Mouse (Mus musculus) forebrain, embryonic 11.5 days (tissue): ENCODE data around the gene Dffb. TPM values are rescaled to one million over a fixed set of nuclear protein-coding genes. Genes with fewer than 3 reads are reported as not detected.
A peak's percentile ranks its signal among the peaks of the same experiment; 100 is the strongest.

Experiments
- ATAC-seq: fragments of 200-750 bp; cut with Nextera tagmentation; replicated peaks from 2 replicates; pipeline ENCODE4 v1.8.0; 2017; ENCODE audit warnings: moderate TSS enrichment; ENCODE audit not compliant: low FRiP score
- DNase-seq: peaks from one replicate; pipeline ENCODE4 v3.0.0-alpha.2; 2017; ENCODE audit warnings: low spot score
- H3K27ac ChIP-seq: fragments of 300-500 bp; sonication (generic); 2 replicates; pipeline ENCODE4 v1.5.1; 2014; ENCODE audit warnings: low read depth, low read length
- H3K27me3 ChIP-seq: fragments of 300-500 bp; sonication (generic); 2 replicates; pipeline ENCODE4 v1.6.1; 2014; ENCODE audit warnings: mild to moderate bottlenecking, low read length, mixed read lengths; ENCODE audit not compliant: control insufficient read depth, insufficient read depth
- H3K36me3 ChIP-seq: fragments of 300-500 bp; sonication (generic); 2 replicates; pipeline ENCODE4 v1.6.1; 2014; ENCODE audit warnings: mild to moderate bottlenecking, low read length, moderate library complexity, mixed read lengths; ENCODE audit not compliant: control insufficient read depth, insufficient read depth
- H3K4me1 ChIP-seq: fragments of 300-500 bp; sonication (generic); replicated peaks from 2 replicates; pipeline ENCODE4 v1.6.1; 2014; ENCODE audit warnings: low read length, mixed read lengths; ENCODE audit not compliant: control insufficient read depth, insufficient read depth
- H3K4me2 ChIP-seq: fragments of 300-500 bp; sonication (generic); 2 replicates; pipeline ENCODE4 v1.6.1; 2014; ENCODE audit warnings: low read depth, mild to moderate bottlenecking, low read length, moderate library complexity, mixed read lengths; ENCODE audit not compliant: severe bottlenecking
- H3K4me3 ChIP-seq: fragments of 300-500 bp; sonication (generic); 2 replicates; pipeline ENCODE4 v1.5.1; 2014; ENCODE audit warnings: low read depth, low read length
- H3K9ac ChIP-seq: fragments of 300-500 bp; sonication (generic); 2 replicates; pipeline ENCODE4 v1.6.1; 2014; ENCODE audit warnings: low read length
- H3K9me3 ChIP-seq: fragments of 300-500 bp; sonication (generic); 2 replicates; pipeline ENCODE4 v1.6.1; 2016; ENCODE audit warnings: low read length, mixed read lengths; ENCODE audit not compliant: control insufficient read depth
- WGBS: fragments of 180-500 bp; shearing (Covaris S2); extraction: QIAGEN DNeasy Blood & Tissue Kit; methylation state at CpG from one replicate; pipeline ENCODE4 v1.1.7; 2014; 5-methylcytosine and 5-hydroxymethylcytosine counted together
- polyA plus RNA-seq: library from polyadenylated mRNA; unstranded; fragments of >200 nt; fragmentation: Nextera tagmentation; extraction: Ambion mirVana; gene quantifications from 2 replicates; pipeline ENCODE4 v1.2.1, GENCODE M21; 2014

Dffb gene
- polyA plus RNA-seq, 1 experiment from 2014 or later: 14.1 TPM

DNA sequence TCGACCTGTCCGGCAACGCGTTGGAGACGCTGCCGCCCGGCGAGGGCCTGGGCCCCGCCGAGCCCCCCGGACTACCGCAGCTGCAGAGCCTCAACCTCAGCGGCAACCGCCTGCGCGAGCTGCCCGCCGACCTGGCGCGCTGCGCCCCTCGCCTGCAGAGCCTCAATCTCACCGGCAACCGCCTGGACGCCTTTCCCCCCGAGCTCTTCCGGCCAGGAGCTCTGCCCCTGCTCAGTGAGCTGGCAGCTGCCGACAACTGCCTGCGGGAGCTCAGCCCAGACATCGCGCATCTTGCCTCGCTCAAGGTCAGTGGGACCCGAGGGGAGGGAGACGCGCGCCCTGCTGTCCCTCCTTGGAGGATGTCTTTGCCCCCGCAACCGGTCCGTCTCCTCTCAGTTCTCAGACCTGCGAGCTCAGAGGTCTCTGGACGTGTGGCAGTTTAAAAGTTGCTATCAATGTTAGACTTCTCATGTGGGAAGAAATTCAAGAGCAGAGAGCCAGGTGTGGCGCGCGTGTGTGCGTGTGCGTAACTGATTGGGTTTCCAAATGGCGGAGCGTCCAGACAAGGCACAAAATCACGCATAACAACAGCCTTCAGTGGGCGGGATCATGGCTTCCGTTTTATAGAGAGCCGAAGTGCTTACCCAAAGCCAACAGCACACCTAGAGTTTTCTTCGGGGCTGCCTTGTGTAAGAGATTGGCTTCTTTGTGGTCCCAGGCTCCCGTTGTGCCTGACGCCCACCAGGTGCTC lies 37.4 kb upstream of the Dffb start:
- H3K4me3 ChIP-seq: peak overlapping the region; percentile 100
- H3K9ac ChIP-seq: peak overlapping the region; percentile 87
- peaks cover 1% of the 10 kb centered on the region; the same call in 1 of the 2 replicates for H3K36me3 ChIP-seq
- peak; percentile 60 for DNase-seq
- no peaks in the 10 kb centered on the region for H3K27me3 ChIP-seq
- ATAC-seq: peak; percentile 16; the same call in 1 of the 2 replicates
- no peaks in the 10 kb centered on the region for H3K9me3 ChIP-seq
- 3% methylated on average over 46 of the region's 55 CpGs for WGBS
- H3K4me2 ChIP-seq: peak overlapping the region; percentile 98
- H3K4me1 ChIP-seq: peaks cover 10% of the 10 kb centered on the region; the same call in 1 of the 2 replicates
- no peak overlapping the region for H3K27ac ChIP-seq

DNA sequence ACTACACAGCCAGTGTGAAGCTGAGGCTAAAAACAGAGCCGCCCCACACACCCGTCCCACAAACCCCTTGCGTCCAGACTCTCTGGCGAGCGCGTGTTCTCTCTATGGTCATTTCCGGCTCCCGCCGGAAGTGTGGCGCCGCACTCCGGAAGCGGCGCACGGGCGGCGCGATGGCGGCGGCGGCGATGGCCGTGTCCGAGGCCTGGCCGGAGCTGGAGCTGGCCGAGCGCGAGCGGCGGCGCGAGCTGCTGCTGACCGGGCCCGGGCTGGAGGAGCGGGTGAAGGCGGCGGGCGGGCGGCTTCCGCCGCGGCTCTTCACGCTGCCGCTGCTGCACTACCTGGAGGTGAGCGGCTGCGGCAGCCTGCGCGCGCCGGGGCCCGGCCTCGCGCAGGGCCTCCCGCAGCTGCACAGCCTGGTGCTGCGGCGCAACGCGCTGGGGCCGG lies 36.7 kb upstream of the Dffb start, which contains the start of gene Lrrc47:
Lrrc47 (plus strand) TSS at position 86 of the 444 bp plus-strand sequence.
- Histone ChIP-seq H3K4me1 (peaks cover 10% of the 10 kb centered on the region; the same call in 1 of the 2 replicates), H3K27ac (no peak within 1 kb of the TSS), H3K9ac (peak within 1 kb of the TSS; percentile 87), H3K27me3 (no peaks in the 10 kb centered on the region), H3K4me2 (peak within 1 kb of the TSS; percentile 98), H3K9me3 (no peaks in the 10 kb centered on the region), H3K4me3 (peak within 1 kb of the TSS; percentile 100), H3K36me3 (no peaks in the 10 kb centered on the region; the same call in 1 of the 2 replicates)
- DNase-seq: peak; percentile 90
- peak; percentile 92 for ATAC-seq
- WGBS: under 1% methylated on average over 54 of the region's 59 CpGs

DNA sequence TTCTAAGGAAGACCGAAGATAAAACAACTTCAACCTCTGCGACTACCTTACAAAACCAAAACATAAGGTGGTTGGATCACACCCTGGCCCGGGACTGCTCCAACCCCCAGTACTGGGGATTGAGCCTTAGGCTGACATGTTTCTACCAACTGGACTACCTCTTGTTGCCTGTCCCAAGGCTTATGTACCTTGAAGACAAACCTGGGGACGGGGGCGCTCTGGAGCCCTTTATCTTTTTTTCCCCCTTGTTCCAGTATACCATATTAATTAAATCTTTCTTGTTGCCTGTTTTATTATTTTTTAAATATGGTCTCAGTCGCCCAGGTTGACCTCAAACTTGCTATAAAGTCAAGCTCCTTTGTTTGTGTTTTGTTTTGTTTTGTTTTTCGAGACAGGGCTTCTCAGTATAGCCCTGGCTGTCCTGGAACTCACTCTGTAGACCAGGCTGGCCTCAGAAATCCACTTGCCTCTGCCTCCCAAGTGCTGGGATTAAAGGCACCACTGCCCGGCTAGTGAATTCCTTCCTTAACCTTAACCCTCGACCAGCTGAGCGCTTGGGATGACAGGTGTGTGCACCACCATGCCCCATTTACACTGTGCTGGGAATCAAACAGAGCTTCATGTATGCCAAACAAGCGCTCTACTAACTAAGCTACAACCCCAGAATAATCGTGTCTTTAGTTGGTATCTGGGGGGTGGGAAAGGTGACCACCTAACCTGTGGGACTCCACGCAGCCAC lies 36.1 kb upstream of the Dffb start:
- DNase-seq (no peak), ATAC-seq (peak; percentile 22)
- Histone ChIP-seq H3K9ac (peak overlapping the region; percentile 87), H3K4me1 (peaks cover 10% of the 10 kb centered on the region; the same call in 1 of the 2 replicates), H3K9me3 (no peaks in the 10 kb centered on the region), H3K27ac (no peak overlapping the region), H3K36me3 (no peaks in the 10 kb centered on the region; the same call in 1 of the 2 replicates), H3K27me3 (no peaks in the 10 kb centered on the region), H3K4me3 (peak overlapping the region; percentile 100), H3K4me2 (peak overlapping the region; percentile 98)
- WGBS: 28% methylated on average over 13 of the region's 13 CpGs

DNA sequence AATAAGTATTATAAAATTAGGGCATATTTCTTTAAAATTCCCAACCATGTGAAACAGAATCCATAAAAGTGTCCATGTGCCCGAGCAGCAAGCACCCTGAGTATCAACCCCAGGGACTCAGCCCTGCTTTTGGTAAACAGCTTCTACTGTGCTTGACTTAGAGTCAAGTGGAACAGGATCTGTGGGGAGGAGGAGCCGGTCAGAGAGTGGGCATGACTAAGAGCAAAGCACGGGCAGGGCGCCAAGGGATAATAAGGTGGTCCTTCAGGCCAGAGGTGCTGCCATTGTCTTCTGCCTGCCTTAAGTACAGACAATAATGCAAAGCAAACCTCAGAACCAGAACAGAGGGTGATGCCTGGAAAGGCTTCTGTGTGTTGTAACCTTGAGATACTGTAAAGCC lies 32.8 kb upstream of the Dffb start:
- ATAC-seq: no peak
- H3K9me3 ChIP-seq: no peaks in the 10 kb centered on the region
- peaks cover 5% of the 10 kb centered on the region; the same call in 1 of the 2 replicates for H3K4me1 ChIP-seq
- no peaks in the 10 kb centered on the region for H3K36me3 ChIP-seq
- DNase-seq: no peak
- no peaks in the 10 kb centered on the region for H3K27me3 ChIP-seq
- no peak overlapping the region for H3K27ac ChIP-seq
- no peak overlapping the region for H3K4me3 ChIP-seq
- no peak overlapping the region for H3K9ac ChIP-seq
- H3K4me2 ChIP-seq: no peak overlapping the region
- 83% methylated on average over 4 of the region's 4 CpGs for whole genome bisulfite sequencing

DNA sequence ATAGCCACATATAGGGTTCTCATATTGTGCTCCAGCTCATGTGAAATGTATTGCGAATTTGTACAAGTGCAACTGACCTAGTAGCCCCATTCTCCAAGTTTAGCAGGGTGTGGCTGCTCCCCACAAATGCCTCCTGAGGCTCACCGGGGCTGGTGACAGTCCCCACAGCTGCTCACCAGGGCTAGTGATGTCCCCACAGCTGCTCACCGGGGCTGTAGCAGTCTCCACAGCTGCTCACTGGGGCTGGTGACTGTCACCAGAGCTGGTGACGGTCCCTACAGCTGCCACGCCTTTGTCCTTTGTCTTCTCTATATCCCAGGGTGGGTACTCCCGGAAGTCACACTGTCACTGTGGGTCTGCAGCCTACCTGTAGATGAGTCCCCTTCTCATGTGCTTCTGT lies 31.3 kb upstream of the Dffb start:
- Histone ChIP-seq H3K4me1 (no peaks in the 10 kb centered on the region), H3K27ac (no peak overlapping the region), H3K4me2 (no peak overlapping the region), H3K4me3 (no peak overlapping the region), H3K9me3 (no peaks in the 10 kb centered on the region), H3K9ac (no peak overlapping the region), H3K27me3 (no peaks in the 10 kb centered on the region), H3K36me3 (no peaks in the 10 kb centered on the region)
- DNase-seq (no peak), ATAC-seq (no peak)
- WGBS: 82% methylated on average over 6 of the region's 6 CpGs

DNA sequence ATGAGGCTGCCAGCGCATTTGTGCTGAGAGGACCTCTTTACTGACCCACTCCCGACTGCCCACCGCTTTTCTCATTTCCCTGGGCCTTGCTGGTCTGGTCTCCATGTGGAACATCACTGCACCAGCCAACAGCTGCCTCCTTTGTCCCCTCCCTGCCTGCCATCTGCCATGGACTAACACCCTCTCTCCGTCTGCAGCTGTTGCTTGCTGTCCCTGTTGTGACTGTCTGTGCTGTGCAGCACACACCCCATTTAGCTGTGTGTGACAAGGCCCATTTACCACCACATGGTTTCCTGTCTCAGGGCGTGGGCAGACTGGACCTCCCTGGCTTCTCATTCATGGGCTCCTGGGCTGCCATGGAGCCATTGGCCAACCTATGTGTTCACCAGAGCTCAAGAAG lies 30.6 kb upstream of the Dffb start:
- H3K4me1 ChIP-seq: no peaks in the 10 kb centered on the region
- H3K9me3 ChIP-seq: no peaks in the 10 kb centered on the region
- no peaks in the 10 kb centered on the region for H3K27me3 ChIP-seq
- no peak overlapping the region for H3K4me3 ChIP-seq
- H3K4me2 ChIP-seq: no peak overlapping the region
- no peak overlapping the region for H3K27ac ChIP-seq
- no peaks in the 10 kb centered on the region for H3K36me3 ChIP-seq
- no peak for DNase-seq
- no peak overlapping the region for H3K9ac ChIP-seq
- no peak for ATAC-seq
- WGBS: 80% methylated on average over 5 of the region's 5 CpGs

DNA sequence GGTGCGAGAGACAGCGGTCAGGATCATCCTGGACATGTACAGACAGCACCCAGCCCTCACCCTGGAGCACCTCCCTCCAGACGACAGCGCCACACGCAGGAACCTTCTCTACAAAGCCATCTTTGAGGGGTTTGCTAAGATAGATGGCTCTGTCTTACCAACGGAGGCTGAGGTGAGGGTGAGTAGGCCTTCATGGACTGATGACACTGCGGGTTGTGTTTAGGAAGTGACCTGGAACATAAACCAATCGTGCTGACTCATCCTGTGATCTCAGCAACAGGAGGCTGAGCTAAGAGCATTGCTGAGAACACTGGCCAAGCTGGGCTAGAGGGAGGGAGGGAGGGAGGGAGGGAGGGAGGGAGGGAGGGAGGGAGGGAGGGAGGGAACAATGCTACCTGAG lies 18.6 kb upstream of the Dffb start:
- H3K9me3 ChIP-seq: no peaks in the 10 kb centered on the region
- H3K27me3 ChIP-seq: no peaks in the 10 kb centered on the region
- peaks cover 7% of the 10 kb centered on the region for H3K36me3 ChIP-seq
- 89% methylated on average over 8 of the region's 8 CpGs for WGBS
- no peaks in the 10 kb centered on the region for H3K4me1 ChIP-seq
- H3K27ac ChIP-seq: no peak overlapping the region
- no peak overlapping the region for H3K4me2 ChIP-seq
- ATAC-seq (no peak), DNase-seq (no peak)
- no peak overlapping the region for H3K9ac ChIP-seq
- H3K4me3 ChIP-seq: no peak overlapping the region

DNA sequence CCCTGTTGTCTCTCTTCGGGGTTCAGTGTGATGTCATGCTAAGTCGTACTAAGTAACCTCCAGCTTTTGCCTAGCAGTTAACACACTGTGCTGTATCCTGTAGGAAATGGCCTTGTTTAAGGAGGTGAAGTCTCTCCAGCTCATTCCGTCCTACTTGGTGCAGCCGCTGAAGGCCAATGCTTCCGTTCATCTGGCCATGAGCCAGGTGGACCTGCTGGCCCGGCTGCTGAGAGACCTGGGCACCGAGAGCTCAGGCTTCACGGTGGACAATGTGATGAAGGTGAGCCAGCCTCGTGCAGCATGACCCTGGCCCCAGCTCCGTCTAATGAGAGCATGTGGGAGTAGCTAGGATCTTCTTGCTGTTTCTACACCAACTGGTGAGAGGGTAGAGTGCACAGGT lies 17.8 kb upstream of the Dffb start:
- DNase-seq (no peak), ATAC-seq (no peak)
- Histone ChIP-seq H3K27me3 (no peaks in the 10 kb centered on the region), H3K4me1 (no peaks in the 10 kb centered on the region), H3K9ac (no peak overlapping the region), H3K4me2 (no peak overlapping the region), H3K36me3 (peaks cover 10% of the 10 kb centered on the region), H3K27ac (no peak overlapping the region), H3K9me3 (no peaks in the 10 kb centered on the region), H3K4me3 (no peak overlapping the region)
- WGBS: 94% methylated on average over 10 of the region's 10 CpGs
